Mouse (Mus musculus) WW6 (cell line): ENCODE data around the gene Rusc2.

Experiments
- DNase-seq: peaks from one replicate; pipeline ENCODE4 v3.0.0-alpha.2; 2013; ENCODE audit warnings: low read depth, low spot score

The Rusc2 gene

DNA sequence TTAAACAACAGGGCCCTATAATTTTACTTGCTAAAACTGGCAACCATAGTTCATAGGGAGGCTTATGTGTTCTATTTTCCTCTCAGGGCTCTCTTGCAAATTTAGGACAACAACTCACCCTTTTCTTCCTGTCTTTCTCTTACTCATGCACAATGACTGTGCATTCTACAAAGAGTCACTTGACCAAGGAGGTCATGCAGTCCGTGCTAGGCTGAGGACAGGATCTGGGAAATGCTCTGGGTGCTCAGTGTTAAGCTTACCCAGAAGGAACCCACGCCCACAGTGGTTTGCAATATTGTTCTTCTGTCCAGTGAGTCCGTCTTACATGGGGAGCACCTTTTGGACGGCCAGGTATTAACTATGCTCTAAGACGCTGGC, 2.3 kb downstream of the Rusc2 start:
- no peak for DNase-seq

GRCm38 (mm10) chr4:43384541-43384940, 2.8 kb downstream of the Rusc2 start:
- DNase-seq, result no peak

GRCm38 (mm10) chr4:43386932-43387331, 5.2 kb downstream of the Rusc2 start:
- DNase-seq, result no peak

GRCm38 (mm10) chr4:43389390-43389789, 7.6 kb downstream of the Rusc2 start:
- DNase-seq, result no peak

GRCm38 (mm10) chr4:43389845-43390440, 8.2 kb downstream of the Rusc2 start:
- no peak for DNase-seq

DNA sequence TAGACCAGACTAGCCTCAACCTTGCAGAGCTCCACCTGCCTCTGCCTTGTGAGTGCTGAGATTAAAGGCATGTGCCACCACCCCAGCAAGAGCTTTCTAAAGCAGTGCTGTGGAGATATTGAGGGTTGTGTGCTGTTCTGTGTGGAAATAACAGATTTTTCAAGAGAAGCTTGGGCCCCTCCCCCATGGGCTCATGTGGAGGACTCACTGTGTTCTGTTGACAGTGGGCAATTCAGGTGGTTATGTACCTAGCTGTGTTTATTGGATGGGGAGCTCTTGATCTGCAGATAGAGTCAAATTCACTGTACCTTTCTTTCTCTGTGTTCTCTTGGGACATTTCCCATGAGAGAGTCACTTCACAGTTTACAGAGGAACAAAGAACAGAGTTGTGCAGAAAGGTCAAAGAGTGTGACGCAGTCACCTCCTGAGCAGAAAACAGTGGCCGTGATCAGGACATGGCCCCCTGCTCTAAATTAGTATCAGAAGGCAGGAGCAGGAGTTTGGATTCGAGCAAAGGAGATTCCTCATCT, 9.8 kb downstream of the Rusc2 start:
- no peak for DNase-seq

- DNase-seq, result no peak
These were observed 12.6 kb downstream of the Rusc2 start for GRCm38 (mm10) chr4:43394345-43394891.

DNA sequence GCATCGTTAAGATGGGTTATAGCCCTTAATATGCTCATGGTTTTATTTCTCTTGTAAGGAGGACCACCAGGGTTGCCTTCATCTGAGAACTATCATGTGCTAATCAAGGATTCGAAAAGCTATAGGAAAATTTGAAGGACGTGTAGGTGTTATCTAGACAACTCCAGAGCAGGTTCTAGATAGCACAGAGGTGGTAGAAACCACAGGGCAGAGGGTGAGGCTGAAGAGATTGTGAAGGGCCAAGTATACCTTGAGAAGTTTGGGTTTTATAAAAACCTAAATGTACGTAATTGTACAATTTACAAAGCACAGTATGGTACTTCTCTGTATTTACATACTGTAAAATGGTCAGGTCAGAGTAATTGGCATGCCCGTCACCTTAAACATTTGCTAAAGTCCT, 13.4 kb downstream of the Rusc2 start:
- DNase-seq, result no peak

DNA sequence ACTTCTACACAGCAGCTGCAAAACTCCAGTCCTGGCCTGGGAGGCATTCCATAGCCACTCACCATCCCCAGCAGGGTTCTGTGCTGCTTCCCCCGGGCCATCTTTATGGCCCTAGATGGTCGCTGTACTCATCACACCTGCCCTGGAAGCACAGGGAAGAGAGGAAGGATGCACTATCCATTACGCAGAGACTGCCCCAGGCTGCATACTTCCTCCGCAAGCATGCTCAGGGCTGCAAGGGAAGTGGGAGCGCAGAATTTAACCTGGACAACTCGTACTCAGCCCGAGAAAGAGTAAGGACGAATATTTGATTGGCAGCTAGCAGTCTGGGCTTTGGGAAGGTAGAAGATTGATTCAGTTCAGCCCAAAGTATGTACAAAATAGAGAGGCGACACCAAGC, 14.1 kb downstream of the Rusc2 start:
- DNase-seq, result no peak

DNA sequence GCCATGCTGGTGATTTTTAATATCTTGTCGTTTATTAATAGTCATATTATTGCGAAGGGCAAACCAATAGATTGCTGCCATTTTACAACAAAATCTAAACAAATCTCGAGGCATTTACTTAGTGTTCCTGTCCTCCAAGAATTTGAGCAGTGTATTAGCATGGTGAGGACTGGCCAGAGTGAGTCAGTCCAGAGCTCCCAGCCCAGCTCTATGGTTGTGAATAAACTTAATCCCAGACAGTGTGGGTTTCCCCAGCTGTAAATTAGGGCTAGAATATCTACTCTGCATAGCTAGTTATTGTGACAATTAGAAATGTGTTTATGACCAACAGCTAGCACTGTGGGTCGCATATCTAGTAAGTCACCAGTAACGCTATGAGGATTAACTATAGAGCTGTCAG, 14.6 kb downstream of the Rusc2 start:
- no peak for DNase-seq

DNA sequence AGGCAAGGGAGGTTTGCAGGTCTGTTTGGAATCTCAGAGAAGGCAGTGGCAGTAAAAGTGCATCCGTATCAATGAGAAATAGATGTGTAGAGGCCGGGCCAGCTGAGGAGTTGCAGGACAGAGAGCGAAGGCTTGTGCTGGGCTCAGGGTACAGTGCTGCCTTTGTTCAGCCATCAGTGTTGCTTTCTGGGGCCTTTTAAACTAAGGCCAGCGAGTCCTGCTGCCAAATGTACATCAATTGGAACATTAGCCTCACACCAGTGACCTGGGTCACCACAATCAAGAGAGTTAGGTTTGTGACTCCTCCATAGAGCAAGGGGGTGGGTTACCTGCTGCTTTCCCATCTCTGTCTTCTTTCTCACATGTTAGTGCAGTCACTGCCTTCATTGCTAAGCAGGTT, 16.2 kb downstream of the Rusc2 start:
- DNase-seq, result no peak

DNA sequence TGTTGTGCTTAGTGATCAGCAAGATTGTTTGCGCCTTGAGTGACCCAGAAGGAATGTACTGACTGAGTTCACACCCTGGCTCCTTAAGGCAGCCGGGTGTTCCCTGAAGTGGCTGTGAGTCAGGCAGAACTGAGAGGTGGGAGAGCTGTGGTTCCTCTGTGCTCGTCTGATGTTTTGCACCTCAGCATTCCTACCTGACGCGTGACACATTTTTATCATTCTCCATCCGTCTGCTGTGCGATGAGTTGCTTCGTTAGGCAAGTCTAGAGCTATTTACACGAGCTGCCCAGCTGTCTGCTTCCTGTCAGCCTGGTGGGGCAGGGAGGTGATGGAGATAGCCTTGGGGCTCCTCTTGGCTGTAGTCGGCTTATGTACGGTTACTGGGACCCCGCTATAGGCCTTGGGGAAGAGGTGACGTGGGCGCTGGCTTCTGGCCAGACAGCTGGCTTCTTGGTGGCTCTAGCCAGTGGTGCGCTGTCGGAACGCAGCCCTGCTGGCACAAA, 17.1 kb downstream of the Rusc2 start:
- DNase-seq, result no peak

DNA sequence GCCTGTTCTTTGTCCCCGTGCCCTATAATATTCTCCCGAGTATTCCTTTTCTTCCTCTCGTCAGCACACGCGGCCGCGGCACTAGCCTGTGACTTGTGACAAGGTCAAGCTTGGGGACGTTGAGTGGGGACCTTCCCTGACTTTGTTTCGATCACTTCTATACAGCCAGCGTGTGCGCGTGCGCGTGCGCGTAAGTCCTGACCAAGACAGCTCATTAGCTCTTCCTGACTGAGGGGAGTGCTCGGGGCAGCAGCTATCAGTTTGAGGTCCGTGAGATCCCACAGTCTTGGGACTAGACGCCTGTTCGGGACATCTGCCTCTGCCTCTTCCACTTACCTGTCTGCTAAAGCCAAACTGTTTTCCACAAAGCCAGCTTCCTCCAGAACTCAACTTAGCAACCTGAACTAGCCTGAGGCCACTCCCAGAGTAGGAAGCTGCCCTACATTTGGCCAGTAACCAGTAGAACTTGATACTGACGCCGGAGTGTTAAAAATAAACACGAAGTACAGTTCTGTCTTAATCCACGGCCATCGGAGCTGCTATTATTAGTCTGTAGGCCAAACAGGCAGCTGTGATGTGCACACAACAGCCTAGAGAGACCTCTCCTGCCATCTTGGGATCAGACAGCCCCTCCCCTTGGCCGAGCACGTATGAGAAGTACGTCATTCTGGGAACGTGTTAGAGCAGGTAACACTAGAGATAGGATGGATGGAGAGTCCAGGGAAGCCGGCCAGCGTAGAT, 17.8 kb downstream of the Rusc2 start:
- no peak for DNase-seq

- no peak for DNase-seq
These were observed 19.2 kb downstream of the Rusc2 start for GRCm38 (mm10) chr4:43400976-43401375.

DNA sequence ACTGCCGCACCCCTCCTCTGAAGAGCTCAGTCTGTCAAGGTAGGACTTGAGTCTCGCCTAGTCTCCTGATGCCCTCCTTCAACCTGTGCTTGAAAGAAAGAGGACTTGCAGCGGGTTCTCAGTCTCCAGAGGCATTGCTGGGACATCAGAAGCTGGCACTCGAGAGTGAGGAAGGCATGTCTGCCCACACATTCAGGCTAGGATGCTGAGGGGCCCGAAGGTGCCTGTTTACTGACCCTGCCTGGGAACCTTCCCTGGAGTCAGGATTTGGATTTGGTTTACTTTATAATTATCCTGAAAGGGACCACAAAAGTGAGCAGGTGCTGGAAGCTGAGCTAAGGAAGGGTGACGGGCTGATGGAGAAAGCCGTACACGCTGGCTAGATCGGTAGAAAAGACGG, 19.7 kb downstream of the Rusc2 start:
- DNase-seq, result no peak

DNA sequence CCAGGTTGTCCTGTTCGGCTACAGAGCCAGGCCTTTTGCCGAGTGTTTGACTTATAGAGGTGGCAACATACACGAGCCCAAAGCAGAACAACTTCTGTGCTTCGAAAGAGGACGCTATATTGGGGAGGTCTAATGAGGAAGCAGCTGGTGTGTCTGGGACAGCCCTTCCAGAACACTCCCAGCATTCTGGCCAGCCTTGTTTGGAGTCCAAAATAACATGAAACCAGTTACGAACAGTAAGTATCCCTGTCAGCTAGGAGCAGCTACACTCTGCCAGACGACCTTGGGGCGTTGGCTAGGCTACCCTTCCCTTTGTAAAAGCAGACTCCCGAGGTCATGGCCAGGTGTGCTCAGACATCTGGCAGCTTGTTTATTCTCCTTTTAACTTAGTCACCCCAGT, 20.4 kb downstream of the Rusc2 start:
- no peak for DNase-seq

GRCm38 (mm10) chr4:43404697-43405096, 22.9 kb downstream of the Rusc2 start:
- no peak for DNase-seq

DNA sequence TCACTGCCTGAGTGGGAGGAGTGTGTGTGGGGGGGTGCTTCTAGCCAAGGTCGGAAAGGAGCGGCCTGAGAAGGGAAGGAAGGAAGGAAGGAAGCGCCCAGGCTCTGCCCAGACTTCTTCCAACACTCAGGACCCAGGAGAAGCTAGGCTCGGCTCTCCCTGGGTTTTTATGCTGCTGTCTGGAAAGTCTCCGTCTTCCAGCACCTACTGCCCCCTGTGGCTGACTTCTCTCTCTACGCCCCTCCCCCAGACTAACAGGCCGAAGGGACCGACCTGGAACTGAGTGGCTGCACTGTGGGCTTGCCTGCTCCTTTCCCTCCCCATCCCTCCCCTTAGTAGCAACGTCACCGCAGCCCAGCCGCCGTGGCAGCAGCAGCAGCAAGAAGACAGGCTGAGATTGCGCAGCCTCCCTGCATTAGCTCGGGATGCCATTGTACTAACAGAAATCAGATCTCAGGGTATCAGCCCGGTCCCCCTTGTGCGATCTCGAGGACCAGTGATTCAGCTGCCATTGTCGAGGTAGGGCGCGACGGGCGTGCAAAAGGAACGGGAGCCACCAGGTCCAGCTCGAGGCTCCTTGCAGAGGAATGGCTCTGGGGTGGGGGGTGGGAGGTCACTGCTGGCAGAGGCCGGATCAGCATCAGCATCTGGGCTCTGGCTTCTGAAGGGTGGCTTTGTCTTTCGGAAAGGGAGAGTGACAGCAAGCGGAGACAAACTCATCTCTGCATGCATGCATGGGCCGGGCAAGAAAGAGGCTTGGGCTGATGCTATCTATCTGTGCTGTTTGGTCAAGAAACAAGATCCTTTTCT, 24.6 kb downstream of the Rusc2 start:
- no peak for DNase-seq

- no peak for DNase-seq
These were observed 25.5 kb downstream of the Rusc2 start for GRCm38 (mm10) chr4:43407071-43407920.

DNA sequence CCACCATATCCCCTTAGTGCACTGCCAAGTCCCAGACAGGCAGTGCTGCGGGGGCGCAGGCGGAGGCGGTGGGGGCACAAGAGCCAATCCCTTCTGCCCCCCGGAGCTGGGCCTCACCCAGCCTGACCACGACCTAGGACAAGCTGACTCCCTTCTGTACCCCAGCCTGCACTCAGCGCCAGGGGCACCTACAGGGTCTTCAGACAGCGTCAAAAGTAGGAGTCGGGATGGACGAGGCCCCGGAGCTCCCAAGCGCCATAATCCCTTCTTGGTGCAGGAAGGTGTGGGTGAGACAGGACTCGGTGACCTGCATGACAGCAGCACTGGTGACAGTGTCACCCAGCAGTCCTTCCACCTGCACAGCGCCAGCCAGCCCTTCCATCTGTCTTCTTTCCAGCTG, 33.0 kb downstream of the Rusc2 start:
- no peak for DNase-seq
